Mouse (Mus musculus) cortical plate, adult 2 months (tissue): Measurements from ENCODE around the gene Sacm1l. TPM values are rescaled to one million over a fixed set of nuclear protein-coding genes. Genes with fewer than 3 reads are reported as not detected.
A peak's percentile ranks its signal among the peaks of the same experiment; 100 is the strongest.

ENCODE experiments used
- H3K27ac ChIP-seq: fragments of 200-500 bp; 2 replicates; pipeline ENCODE4 v1.5.1; 2012; ENCODE audit warnings: low read length, control low read depth, inconsistent platforms; ENCODE audit not compliant: insufficient read depth
- H3K4me1 ChIP-seq: fragments of 200-500 bp; 2 replicates; pipeline ENCODE4 v1.6.1; 2011; ENCODE audit warnings: low read length; ENCODE audit not compliant: control insufficient read depth, insufficient read depth
- H3K4me3 ChIP-seq: fragments of 200-500 bp; 2 replicates; pipeline ENCODE4 v1.5.1; 2011; ENCODE audit warnings: mild to moderate bottlenecking, low read length, control low read depth; ENCODE audit not compliant: insufficient read depth
- CTCF ChIP-seq: fragments of 200-500 bp; IDR thresholded peaks from 2 replicates; pipeline ENCODE4 v1.5.1; 2011; ENCODE audit warnings: mild to moderate bottlenecking, control low read depth, low read length; ENCODE audit not compliant: insufficient read depth; ENCODE audit errors: extremely low read depth
- POLR2A ChIP-seq: fragments of 200-500 bp; IDR thresholded peaks from 2 replicates; pipeline ENCODE4 v1.6.1; 2011; ENCODE audit warnings: mild to moderate bottlenecking, low read length, control low read depth; ENCODE audit not compliant: insufficient read depth; ENCODE audit errors: extremely low read depth
- polyA plus RNA-seq: library from polyadenylated mRNA; depleted of rRNA; stranded (reverse); fragments of >200 nt; gene quantifications from 2 replicates; pipeline ENCODE4 v1.2.3, GENCODE M21; 2012; rRNA removed

The Sacm1l gene
- 35.9 and 37.0 TPM in 2 replicates for polyA plus RNA-seq

GRCm38 (mm10) chr9:123529392-123530157 lies at the start of gene Sacm1l:
Sacm1l (plus strand) TSS chr9:123529759.
- Histone ChIP-seq H3K27ac (peak within 1 kb of the TSS; percentile 90), H3K4me3 (peak within 1 kb of the TSS; percentile 65), H3K4me1 (peaks cover 7% of the 10 kb centered on the region)
- TF ChIP-seq POLR2A = peak; percentile 98
- TF ChIP-seq CTCF = no peak

DNA sequence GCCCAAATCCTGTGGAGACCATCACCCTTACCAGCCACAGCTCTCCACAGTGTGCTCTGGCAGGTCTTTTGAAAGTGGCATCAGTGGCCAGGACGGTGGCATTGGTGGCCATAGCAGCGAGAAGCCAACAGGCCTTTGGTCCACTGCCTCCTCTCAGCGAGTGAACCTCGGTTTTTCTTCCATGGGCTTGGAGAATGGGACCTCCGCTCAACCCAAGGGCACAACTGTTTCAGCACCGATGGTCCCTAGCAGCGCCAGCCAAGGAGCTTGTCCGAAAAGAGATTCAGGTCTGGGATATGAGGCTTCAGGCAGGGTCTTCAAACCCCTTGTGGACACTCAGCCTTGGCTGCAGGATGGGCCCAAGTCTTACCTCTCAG lies 49.7 kb upstream of the Sacm1l start:
- Histone ChIP-seq H3K4me3 (no peak overlapping the region), H3K4me1 (no peaks in the 10 kb centered on the region), H3K27ac (no peak overlapping the region)
- TF ChIP-seq POLR2A (no peak), CTCF (no peak)

DNA sequence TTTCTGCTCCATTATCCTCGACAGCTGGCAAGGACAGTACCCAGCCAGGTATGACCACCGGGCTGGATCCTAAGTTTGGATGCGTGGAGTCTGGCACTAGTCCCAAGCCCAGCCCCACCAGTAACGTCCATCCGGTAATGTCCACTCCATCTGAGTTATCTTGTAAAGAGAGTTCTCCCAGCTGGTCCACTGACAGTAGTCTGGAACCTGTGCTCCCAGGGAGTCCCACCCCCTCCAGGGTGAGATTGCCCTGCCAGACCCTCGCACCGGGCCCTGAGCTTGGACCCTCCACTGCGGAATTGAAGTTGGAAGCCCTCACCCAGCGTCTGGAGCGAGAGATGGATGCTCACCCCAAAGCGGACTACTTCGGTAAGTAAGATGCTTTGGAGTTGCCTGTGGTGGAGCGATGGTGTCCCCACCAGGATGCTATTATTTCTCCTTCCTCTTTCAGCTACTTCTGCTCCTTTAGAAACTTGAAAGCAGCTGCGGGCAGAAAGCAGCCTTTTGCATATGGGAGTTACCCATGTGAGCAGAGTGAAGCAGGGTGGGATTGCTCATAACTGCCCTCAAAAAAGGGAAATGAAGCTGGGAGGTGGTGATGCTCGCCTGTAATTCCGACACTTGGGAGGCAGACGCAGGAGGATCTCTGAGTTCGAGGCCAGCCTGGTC lies 49.2 kb upstream of the Sacm1l start:
- TF ChIP-seq POLR2A (no peak), CTCF (no peak)
- no peak overlapping the region for H3K4me3 ChIP-seq
- H3K4me1 ChIP-seq = no peaks in the 10 kb centered on the region
- H3K27ac ChIP-seq = no peak overlapping the region

DNA sequence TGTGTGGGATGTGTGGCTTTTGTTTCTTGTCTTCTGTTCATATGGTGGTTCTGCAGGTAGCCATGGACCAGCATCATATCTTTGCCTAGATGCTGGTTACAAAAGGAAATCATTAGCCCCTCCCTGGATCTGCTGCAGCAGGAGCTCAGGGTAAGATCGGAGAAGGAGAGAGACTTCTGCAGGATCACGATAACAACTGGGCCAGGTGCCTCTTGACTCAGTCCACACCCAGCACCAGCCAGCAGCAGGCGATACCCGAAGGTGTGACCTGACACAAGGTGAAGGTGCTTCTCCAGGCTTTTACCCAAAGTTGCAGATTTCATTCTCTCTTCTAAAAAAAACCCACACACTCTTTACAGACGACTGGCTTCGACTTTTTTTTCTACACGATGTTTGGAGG lies 48.4 kb upstream of the Sacm1l start:
- H3K27ac ChIP-seq = no peak overlapping the region
- no peaks in the 10 kb centered on the region for H3K4me1 ChIP-seq
- no peak overlapping the region for H3K4me3 ChIP-seq
- TF ChIP-seq POLR2A (no peak), CTCF (no peak)

GRCm38 (mm10) chr9:123483598-123483997 lies 46.0 kb upstream of the Sacm1l start:
- no peak overlapping the region for H3K4me3 ChIP-seq
- TF ChIP-seq CTCF (no peak), POLR2A (no peak)
- no peaks in the 10 kb centered on the region for H3K4me1 ChIP-seq
- H3K27ac ChIP-seq = no peak overlapping the region

DNA sequence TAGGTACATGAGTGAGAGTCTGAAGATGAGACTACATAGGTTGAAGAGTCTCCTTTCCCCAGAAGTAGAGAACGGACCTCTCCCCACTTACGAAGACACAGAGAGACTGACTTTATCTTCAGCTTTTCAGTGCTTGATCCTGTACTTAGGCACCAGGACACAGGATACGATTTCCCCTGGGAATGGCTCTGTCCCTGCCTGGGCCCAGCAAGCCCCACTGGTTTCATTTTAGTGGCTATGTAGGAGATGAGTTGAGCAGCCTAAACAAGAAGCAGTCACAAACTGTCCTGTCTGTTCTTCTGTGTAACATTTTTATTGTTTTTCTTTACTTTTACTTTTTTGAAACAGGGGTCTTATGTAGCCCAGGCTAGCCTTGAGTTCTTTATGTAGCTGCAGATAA lies 44.7 kb upstream of the Sacm1l start:
- Histone ChIP-seq H3K4me1 (no peaks in the 10 kb centered on the region), H3K27ac (no peak overlapping the region), H3K4me3 (no peak overlapping the region)
- TF ChIP-seq POLR2A = no peak
- TF ChIP-seq CTCF = no peak

DNA sequence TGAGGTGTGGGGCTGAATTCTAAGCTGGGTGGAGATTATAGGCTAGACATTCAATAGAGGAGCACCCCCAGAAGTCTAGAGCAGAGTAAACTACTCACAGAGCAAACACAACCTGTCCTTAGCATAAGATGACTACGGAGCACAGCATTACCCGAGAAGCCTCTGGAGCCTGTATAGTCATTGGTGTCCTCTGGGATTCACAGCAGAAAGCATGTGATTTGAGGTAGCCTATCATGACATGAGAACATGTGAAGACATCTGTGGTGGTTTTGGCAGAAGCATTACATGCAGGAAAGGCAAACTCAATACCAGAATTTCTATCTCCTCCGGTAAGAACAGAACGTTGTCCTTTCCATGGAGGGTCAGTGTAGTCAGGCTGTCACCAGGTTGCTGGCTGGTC lies 44.0 kb upstream of the Sacm1l start:
- TF ChIP-seq POLR2A (no peak), CTCF (no peak)
- Histone ChIP-seq H3K4me3 (no peak overlapping the region), H3K4me1 (no peaks in the 10 kb centered on the region), H3K27ac (no peak overlapping the region)

DNA sequence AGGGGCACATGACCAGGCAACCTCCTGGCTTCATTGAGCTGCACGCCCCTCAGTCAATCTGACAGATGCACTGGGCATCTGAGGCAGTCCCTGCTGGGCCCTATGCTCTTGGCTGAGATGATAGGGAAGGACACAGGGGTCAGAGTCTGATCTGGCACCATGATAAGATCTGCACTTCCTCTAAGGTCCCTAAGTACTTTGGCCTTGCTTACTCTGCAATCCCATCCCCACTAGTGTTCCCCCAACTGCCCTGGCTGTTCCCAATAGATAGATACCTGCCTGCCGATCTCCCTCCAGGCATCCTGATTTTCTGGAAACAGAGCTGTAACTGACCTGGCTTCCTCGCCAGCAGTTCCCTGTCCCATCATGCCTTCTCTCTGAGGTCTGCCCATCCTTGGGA lies 42.9 kb upstream of the Sacm1l start:
- no peak for TF ChIP-seq CTCF
- no peak for TF ChIP-seq POLR2A
- H3K27ac ChIP-seq = no peak overlapping the region

DNA sequence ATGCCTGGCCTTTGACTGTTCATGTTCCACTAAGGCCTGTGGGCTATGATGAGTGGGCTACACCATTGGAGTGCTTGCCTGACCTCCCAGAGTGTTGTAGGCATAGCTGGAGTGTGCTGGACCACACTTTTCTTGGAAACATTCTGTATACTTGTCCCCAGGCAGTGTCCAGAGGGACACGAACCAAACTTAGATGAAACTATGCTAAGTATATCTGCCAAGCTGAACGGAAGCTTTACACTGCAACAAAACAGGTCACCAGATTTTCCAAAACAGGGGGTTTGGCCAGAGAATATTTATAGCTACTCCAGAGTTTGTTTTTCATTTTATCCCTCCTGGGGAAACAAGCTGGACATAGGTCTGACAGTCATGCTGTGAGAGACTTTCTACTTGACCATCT lies 40.5 kb upstream of the Sacm1l start:
- Histone ChIP-seq H3K4me1 (peaks cover 3% of the 10 kb centered on the region; the same call in 1 of the 2 replicates), H3K27ac (no peak overlapping the region), H3K4me3 (no peak overlapping the region)
- TF ChIP-seq POLR2A (no peak), CTCF (no peak)

More for the DNA sequence above, 42.9 kb upstream of the Sacm1l start:
- no peak overlapping the region for H3K4me3 ChIP-seq
- H3K4me1 ChIP-seq = no peaks in the 10 kb centered on the region; the same call in 1 of the 2 replicates
